Mouse (Mus musculus) megakaryocyte, embryonic 14.5 days (primary cell): ENCODE data around the gene Sucla2. TPM values are rescaled to one million over a fixed set of nuclear protein-coding genes. Genes with fewer than 3 reads are reported as not detected.

Experiments used
- H3K27me3 ChIP-seq: replicated peaks from 2 replicates; pipeline ENCODE3; 2012; ENCODE audit warnings: inconsistent platforms
- H3K36me3 ChIP-seq: replicated peaks from 2 replicates; pipeline ENCODE3; 2012; ENCODE audit warnings: low read length, inconsistent platforms, mixed read lengths
- H3K4me1 ChIP-seq: 2 replicates; pipeline ENCODE4 v1.6.1; 2012; ENCODE audit warnings: inconsistent platforms
- H3K4me3 ChIP-seq: replicated peaks from 2 replicates; pipeline ENCODE3; 2012; ENCODE audit warnings: moderate library complexity, mild to moderate bottlenecking, inconsistent platforms
- H3K9me3 ChIP-seq: 2 replicates; pipeline ENCODE4 v1.6.1; 2012; ENCODE audit warnings: inconsistent platforms
- FLI1 ChIP-seq: IDR thresholded peaks from 2 replicates; pipeline ENCODE4 v1.6.1; 2012; ENCODE audit warnings: low read length, inconsistent platforms, mixed read lengths
- GATA1 ChIP-seq: IDR thresholded peaks from 3 replicates; pipeline ENCODE4 v1.6.1; 2012; ENCODE audit warnings: mixed read lengths, low read length, inconsistent platforms, borderline replicate concordance
- polyA plus RNA-seq: library from polyadenylated mRNA; stranded (reverse); fragments of >175 nt; gene quantifications from 2 replicates; pipeline ENCODE4 v1.2.3, GENCODE M21; 2012; ENCODE audit warnings: low replicate concordance; ENCODE audit not compliant: insufficient read depth

Gene Sucla2
- polyA plus RNA-seq, 1 experiment, result 21.4 TPM

GRCm38 (mm10) chr14:73493356-73493755 lies 31.8 kb upstream of the Sucla2 start:
- peaks cover 3% of the 10 kb centered on the region for H3K36me3 ChIP-seq
- peaks cover 23% of the 10 kb centered on the region for H3K4me1 ChIP-seq
- peaks cover 4% of the 10 kb centered on the region for H3K27me3 ChIP-seq
- H3K4me3 ChIP-seq, result no peak overlapping the region
- TF ChIP-seq FLI1 (no peak), GATA1 (no peak)
- H3K9me3 ChIP-seq, result peaks cover 11% of the 10 kb centered on the region

- H3K27me3 ChIP-seq, result peaks cover 9% of the 10 kb centered on the region
- H3K4me1 ChIP-seq, result peaks cover 16% of the 10 kb centered on the region
- H3K4me3 ChIP-seq, result no peak overlapping the region
- H3K36me3 ChIP-seq, result peaks cover 3% of the 10 kb centered on the region
- TF ChIP-seq GATA1 (no peak), FLI1 (no peak)
- peaks cover 11% of the 10 kb centered on the region for H3K9me3 ChIP-seq
Observed at GRCm38 (mm10) chr14:73494122-73494521, 31.0 kb upstream of the Sucla2 start.

GRCm38 (mm10) chr14:73495753-73496152 lies 29.4 kb upstream of the Sucla2 start:
- Histone ChIP-seq H3K4me1 (peaks cover 16% of the 10 kb centered on the region), H3K36me3 (peaks cover 3% of the 10 kb centered on the region), H3K4me3 (no peak overlapping the region), H3K9me3 (peaks cover 5% of the 10 kb centered on the region), H3K27me3 (peaks cover 9% of the 10 kb centered on the region)
- TF ChIP-seq FLI1, result no peak
- no peak for TF ChIP-seq GATA1

GRCm38 (mm10) chr14:73501283-73501682 lies 23.8 kb upstream of the Sucla2 start:
- H3K27me3 ChIP-seq, result peaks cover 9% of the 10 kb centered on the region
- H3K4me1 ChIP-seq, result peaks cover 33% of the 10 kb centered on the region
- H3K36me3 ChIP-seq, result no peaks in the 10 kb centered on the region
- no peaks in the 10 kb centered on the region for H3K9me3 ChIP-seq
- TF ChIP-seq FLI1, result no peak
- no peak overlapping the region for H3K4me3 ChIP-seq

- H3K9me3 ChIP-seq, result no peaks in the 10 kb centered on the region
- TF ChIP-seq GATA1 (no peak), FLI1 (no peak)
- peaks cover 36% of the 10 kb centered on the region for H3K4me1 ChIP-seq
- no peak overlapping the region for H3K4me3 ChIP-seq
- H3K27me3 ChIP-seq, result peaks cover 9% of the 10 kb centered on the region
- H3K36me3 ChIP-seq, result no peaks in the 10 kb centered on the region
Observed at GRCm38 (mm10) chr14:73501721-73502120, 23.4 kb upstream of the Sucla2 start.

- Histone ChIP-seq H3K9me3 (no peaks in the 10 kb centered on the region), H3K4me1 (peaks cover 45% of the 10 kb centered on the region), H3K27me3 (peaks cover 9% of the 10 kb centered on the region), H3K4me3 (no peak overlapping the region), H3K36me3 (no peaks in the 10 kb centered on the region)
- TF ChIP-seq GATA1 (no peak), FLI1 (no peak)
Observed at GRCm38 (mm10) chr14:73502591-73503184, 22.4 kb upstream of the Sucla2 start.

GRCm38 (mm10) chr14:73503237-73503933 lies 21.7 kb upstream of the Sucla2 start:
- H3K27me3 ChIP-seq, result peaks cover 5% of the 10 kb centered on the region
- H3K4me1 ChIP-seq, result peaks cover 51% of the 10 kb centered on the region
- H3K9me3 ChIP-seq, result no peaks in the 10 kb centered on the region
- no peaks in the 10 kb centered on the region for H3K36me3 ChIP-seq
- TF ChIP-seq FLI1 (no peak), GATA1 (no peak)
- H3K4me3 ChIP-seq, result no peak overlapping the region

- TF ChIP-seq FLI1 (no peak), GATA1 (no peak)
- Histone ChIP-seq H3K4me3 (peak overlapping the region; percentile 10), H3K4me1 (peaks cover 71% of the 10 kb centered on the region)
Observed at GRCm38 (mm10) chr14:73506283-73506682, 18.8 kb upstream of the Sucla2 start.

GRCm38 (mm10) chr14:73507200-73507599 lies 17.9 kb upstream of the Sucla2 start:
- Histone ChIP-seq H3K9me3 (no peaks in the 10 kb centered on the region), H3K27me3 (no peaks in the 10 kb centered on the region), H3K36me3 (peaks cover 9% of the 10 kb centered on the region)

More at GRCm38 (mm10) chr14:73506283-73506682, 18.8 kb upstream of the Sucla2 start:
- Histone ChIP-seq H3K27me3 (no peaks in the 10 kb centered on the region), H3K9me3 (no peaks in the 10 kb centered on the region), H3K36me3 (no peaks in the 10 kb centered on the region)

GRCm38 (mm10) chr14:73507702-73508376 lies 17.3 kb upstream of the Sucla2 start:
- Histone ChIP-seq H3K36me3 (peaks cover 14% of the 10 kb centered on the region), H3K4me1 (peaks cover 83% of the 10 kb centered on the region), H3K9me3 (no peaks in the 10 kb centered on the region), H3K27me3 (no peaks in the 10 kb centered on the region), H3K4me3 (peak overlapping the region; percentile 71)
- TF ChIP-seq GATA1, result no peak
- no peak for TF ChIP-seq FLI1

More at GRCm38 (mm10) chr14:73507200-73507599, 17.9 kb upstream of the Sucla2 start:
- TF ChIP-seq GATA1 (no peak), FLI1 (no peak)
- Histone ChIP-seq H3K4me1 (peaks cover 80% of the 10 kb centered on the region), H3K4me3 (no peak overlapping the region)
